Mouse (Mus musculus) hindbrain, postnatal 0 days (tissue): ENCODE measurements at regions not wholly inside any gene's neighbourhood (a gene's known extent, or its start where the extent isn't known, plus 50 kb on each side); places are given as distances from the start of the nearest gene placed in this dataset.

Experiments used
- ATAC-seq: fragments of 200-750 bp; cut with Nextera tagmentation; 2 replicates; pipeline ENCODE4 v1.8.0; 2017; ENCODE audit warnings: mild to moderate bottlenecking, moderate TSS enrichment, moderate library complexity
- DNase-seq: peaks from one replicate; pipeline ENCODE4 v3.0.0-alpha.2; 2015; ENCODE audit warnings: low spot score
- H3K27ac ChIP-seq: fragments of 300-500 bp; sonication (generic); 2 replicates; pipeline ENCODE4 v1.5.1; 2014; ENCODE audit warnings: mild to moderate bottlenecking
- H3K27me3 ChIP-seq: fragments of 300-500 bp; sonication (generic); 2 replicates; pipeline ENCODE4 v1.6.1; 2014; ENCODE audit warnings: low read length, mixed read lengths; ENCODE audit not compliant: insufficient read depth
- H3K36me3 ChIP-seq: fragments of 300-500 bp; sonication (generic); 2 replicates; pipeline ENCODE4 v1.6.1; 2014; ENCODE audit warnings: low read length, mixed read lengths; ENCODE audit not compliant: insufficient read depth
- H3K4me1 ChIP-seq: fragments of 300-500 bp; sonication (generic); 2 replicates; pipeline ENCODE4 v1.6.1; 2014; ENCODE audit warnings: antibody characterized with exemption, low read length, mixed read lengths; ENCODE audit not compliant: insufficient read depth
- H3K4me2 ChIP-seq: fragments of 300-500 bp; sonication (generic); 2 replicates; pipeline ENCODE4 v1.6.1; 2014; ENCODE audit warnings: low read depth, mild to moderate bottlenecking, low read length, moderate library complexity, mixed read lengths
- H3K4me3 ChIP-seq: fragments of 300-500 bp; sonication (generic); 2 replicates; pipeline ENCODE4 v1.5.1; 2014; ENCODE audit warnings: low read length
- H3K9ac ChIP-seq: fragments of 300-500 bp; sonication (generic); replicated peaks from 2 replicates; pipeline ENCODE4 v1.6.1; 2014; ENCODE audit warnings: mild to moderate bottlenecking, low read length, moderate library complexity, mixed read lengths
- H3K9me3 ChIP-seq: fragments of 300-500 bp; sonication (generic); 2 replicates; pipeline ENCODE4 v1.6.1; 2016; ENCODE audit warnings: low read length, mixed read lengths
- CTCF ChIP-seq: IDR thresholded peaks from 2 replicates; pipeline ENCODE4 v1.5.1; 2016; ENCODE audit warnings: antibody characterized with exemption, control low read depth, low read depth
- WGBS: fragments of 180-500 bp; shearing (Covaris S2); extraction: QIAGEN DNeasy Blood & Tissue Kit; methylation state at CpG from one replicate; pipeline ENCODE4 v1.1.7; 2014; 5-methylcytosine and 5-hydroxymethylcytosine counted together

DNA sequence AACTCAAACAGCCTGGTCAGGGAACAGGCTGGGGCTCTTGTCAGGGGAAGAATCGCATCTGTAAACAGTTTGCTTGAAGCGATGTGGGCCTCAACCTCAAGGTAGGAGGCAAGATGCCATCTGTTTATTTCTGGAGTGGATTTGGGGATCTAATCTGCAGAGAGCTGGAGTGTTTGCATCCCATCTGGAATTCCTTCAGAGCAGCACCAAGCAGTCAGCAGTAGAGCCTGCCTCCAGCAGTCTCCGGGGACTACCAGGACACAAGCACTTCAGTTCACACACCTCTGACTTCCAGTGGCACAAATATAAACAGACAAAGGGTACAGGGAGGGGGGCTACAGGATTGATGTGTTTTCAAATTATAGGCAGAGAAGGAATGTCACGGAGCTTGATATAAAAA, 262.8 kb upstream of the Fermt1 start:
- no peak overlapping the region for H3K27ac ChIP-seq
- H3K9ac ChIP-seq = no peak overlapping the region
- no peak overlapping the region for H3K4me2 ChIP-seq
- H3K4me1 ChIP-seq = no peaks in the 10 kb centered on the region
- 78% methylated on average over 4 of the region's 4 CpGs for WGBS
- no peaks in the 10 kb centered on the region for H3K9me3 ChIP-seq
- DNase-seq (no peak), ATAC-seq (no peak)
- no peak overlapping the region for H3K4me3 ChIP-seq
- no peak for TF ChIP-seq CTCF
- no peaks in the 10 kb centered on the region for H3K36me3 ChIP-seq
- H3K27me3 ChIP-seq = no peaks in the 10 kb centered on the region

DNA sequence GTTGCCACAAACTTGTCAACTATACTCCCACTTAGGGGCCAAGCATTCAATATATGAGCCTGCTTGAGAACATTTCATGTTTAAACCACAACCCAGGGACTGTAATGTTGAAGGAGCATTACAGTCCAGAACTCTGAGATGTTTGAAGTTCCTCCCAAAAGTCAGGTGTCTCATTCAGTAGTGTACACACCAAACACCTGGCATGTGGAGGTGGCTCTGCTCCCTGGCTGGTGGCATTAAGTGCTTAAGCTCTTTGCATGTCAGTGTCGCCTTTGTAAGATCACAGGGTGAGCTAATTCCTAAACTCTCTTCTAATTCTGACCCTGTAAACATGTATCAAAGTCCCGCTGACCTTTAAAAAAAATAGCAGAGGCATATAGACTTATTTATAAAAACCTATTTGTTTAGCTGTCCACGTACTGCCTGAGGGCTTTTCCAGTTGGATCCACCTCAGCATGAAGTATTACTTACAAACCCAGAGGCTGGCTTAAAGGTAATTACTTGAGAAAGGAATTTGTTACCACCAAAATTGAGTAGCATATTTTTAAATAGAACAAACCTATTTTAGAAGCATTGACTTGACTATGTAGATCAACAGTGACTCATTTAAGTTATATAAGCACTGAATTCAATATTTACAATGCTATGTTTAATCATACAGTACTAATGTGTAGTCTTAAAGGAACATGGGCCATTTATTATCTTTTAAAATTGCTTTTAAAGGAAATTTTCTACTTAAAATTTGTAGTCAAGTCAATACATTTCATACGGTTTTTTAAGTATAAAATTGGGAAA, 276.3 kb upstream of the Fermt1 start:
- Histone ChIP-seq H3K27ac (no peak overlapping the region), H3K27me3 (no peaks in the 10 kb centered on the region), H3K4me3 (no peak overlapping the region), H3K4me1 (no peaks in the 10 kb centered on the region), H3K4me2 (no peak overlapping the region), H3K36me3 (no peaks in the 10 kb centered on the region), H3K9me3 (no peaks in the 10 kb centered on the region), H3K9ac (no peak overlapping the region)
- no peak for ATAC-seq
- DNase-seq = no peak
- no peak for TF ChIP-seq CTCF
- 72% methylated on average over 4 of the region's 4 CpGs for WGBS

DNA sequence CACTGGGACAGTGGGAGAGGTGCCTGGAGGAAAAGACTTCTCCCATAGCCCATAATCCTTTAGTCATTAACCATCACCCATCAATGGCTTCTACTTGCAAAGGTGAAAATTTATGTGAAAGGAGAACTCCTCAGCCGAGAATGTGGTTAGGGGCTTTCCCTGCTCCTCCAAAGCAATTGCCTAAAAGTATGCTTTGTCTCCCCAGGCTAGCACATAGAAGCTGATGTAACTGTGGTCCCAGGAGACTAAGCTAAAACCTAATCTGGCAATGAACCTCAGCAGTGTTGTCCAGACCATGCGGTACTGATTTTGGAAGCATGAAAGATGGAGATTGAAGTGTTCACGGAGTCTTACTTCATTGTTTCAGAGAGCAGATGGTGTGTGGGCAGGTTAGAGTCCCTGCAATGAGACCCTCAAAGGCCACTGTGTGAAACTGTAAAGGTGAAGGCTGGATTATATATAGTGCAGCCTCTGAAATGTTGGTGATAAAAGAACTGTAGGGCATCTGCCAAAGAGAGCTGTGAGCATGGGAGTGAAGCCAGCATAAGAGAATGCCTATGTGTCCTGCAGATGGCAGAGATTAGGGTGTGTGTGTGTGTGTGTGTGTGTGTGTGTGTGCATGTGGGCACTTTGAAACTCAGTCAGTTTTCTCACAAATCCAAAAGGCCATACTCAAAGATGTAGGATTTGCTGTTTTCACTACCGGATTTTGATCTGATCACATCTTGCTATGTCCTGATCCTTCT, 289.6 kb upstream of the Fermt1 start:
- H3K27ac ChIP-seq = no peak overlapping the region
- H3K4me2 ChIP-seq = no peak overlapping the region
- no peaks in the 10 kb centered on the region for H3K9me3 ChIP-seq
- H3K36me3 ChIP-seq = no peaks in the 10 kb centered on the region
- WGBS = 60% methylated on average over 4 of the region's 4 CpGs
- DNase-seq = peak; percentile 16
- peak; percentile 38; the same call in 1 of the 2 replicates for ATAC-seq
- TF ChIP-seq CTCF = no peak
- no peaks in the 10 kb centered on the region for H3K4me1 ChIP-seq
- no peaks in the 10 kb centered on the region for H3K27me3 ChIP-seq
- no peak overlapping the region for H3K9ac ChIP-seq
- no peak overlapping the region for H3K4me3 ChIP-seq

DNA sequence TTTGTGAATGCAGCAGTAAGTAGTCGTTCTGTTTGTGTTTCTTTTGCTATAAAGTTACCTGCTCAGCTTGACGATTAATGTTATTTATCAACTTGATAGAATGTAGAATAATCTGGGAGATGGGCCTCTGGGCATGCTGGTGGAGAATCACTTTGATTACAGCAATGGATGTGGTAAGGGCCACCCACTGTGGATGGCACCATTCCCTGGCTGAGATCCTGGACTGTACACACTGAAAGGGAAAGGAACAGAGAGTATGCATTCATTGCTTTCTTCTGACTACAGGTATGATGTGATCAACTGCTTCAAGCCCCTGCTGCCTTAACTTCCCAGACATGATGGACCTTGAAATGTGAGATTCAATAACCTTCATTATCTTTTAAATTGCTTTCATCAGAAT, 299.8 kb upstream of the Bmp2 start:
- Histone ChIP-seq H3K27ac (no peak overlapping the region), H3K4me2 (no peak overlapping the region), H3K4me1 (no peaks in the 10 kb centered on the region), H3K9me3 (no peaks in the 10 kb centered on the region), H3K9ac (no peak overlapping the region), H3K36me3 (no peaks in the 10 kb centered on the region), H3K4me3 (no peak overlapping the region), H3K27me3 (no peaks in the 10 kb centered on the region)
- ATAC-seq (no peak), DNase-seq (no peak)
- 77% methylated on average over 2 of the region's 2 CpGs for WGBS
- no peak for TF ChIP-seq CTCF

DNA sequence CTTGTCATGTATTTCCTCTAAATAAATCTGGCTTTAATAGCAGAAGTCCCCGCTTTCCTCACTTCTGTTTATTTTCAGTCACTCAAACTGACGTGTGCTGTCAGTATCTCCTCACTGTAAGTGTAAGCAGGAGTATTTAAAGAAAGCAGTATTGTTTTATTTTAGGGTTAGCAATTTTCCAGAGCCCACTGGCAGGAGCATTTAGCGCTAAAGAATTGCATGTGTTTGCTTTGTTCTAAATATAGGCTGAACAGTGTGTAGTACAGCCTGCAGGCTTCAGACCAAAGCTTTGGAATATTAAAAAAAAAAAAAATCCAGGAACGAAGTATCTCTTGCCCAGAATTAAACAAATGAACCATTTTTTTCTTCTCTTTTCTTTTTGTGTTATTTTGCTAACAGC, 277.5 kb upstream of the Bmp2 start:
- Histone ChIP-seq H3K4me2 (no peak overlapping the region), H3K27me3 (no peaks in the 10 kb centered on the region), H3K36me3 (no peaks in the 10 kb centered on the region), H3K27ac (no peak overlapping the region), H3K4me3 (no peak overlapping the region), H3K4me1 (no peaks in the 10 kb centered on the region), H3K9ac (no peak overlapping the region), H3K9me3 (no peaks in the 10 kb centered on the region)
- ATAC-seq (no peak), DNase-seq (no peak)
- TF ChIP-seq CTCF = no peak
- 45% methylated on average over 4 of the region's 4 CpGs for WGBS

DNA sequence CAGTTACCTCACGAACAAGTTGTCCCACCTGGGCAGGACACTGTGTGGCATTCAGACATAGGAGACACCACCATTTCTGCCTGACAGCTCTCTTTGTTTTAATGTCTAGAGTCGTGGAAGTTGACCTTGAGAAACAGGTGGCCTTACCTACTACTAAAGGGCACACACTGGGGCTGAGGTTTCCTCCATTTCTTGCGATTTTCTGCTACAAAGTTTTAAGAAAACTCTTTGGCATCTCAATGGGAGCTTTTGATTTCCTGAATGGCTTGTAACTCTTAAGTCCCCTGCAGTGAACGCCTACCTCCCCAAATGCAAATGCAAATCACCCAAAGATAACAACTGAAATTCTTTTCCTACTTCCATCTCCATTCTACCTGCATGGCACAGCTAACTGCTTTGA, 273.4 kb upstream of the Bmp2 start:
- Histone ChIP-seq H3K27ac (no peak overlapping the region), H3K9me3 (no peaks in the 10 kb centered on the region), H3K4me1 (no peaks in the 10 kb centered on the region), H3K4me2 (no peak overlapping the region), H3K9ac (no peak overlapping the region), H3K36me3 (no peaks in the 10 kb centered on the region), H3K4me3 (no peak overlapping the region), H3K27me3 (no peaks in the 10 kb centered on the region)
- WGBS = 46% methylated on average over 4 of the region's 4 CpGs
- no peak for TF ChIP-seq CTCF
- no peak for ATAC-seq
- no peak for DNase-seq

DNA sequence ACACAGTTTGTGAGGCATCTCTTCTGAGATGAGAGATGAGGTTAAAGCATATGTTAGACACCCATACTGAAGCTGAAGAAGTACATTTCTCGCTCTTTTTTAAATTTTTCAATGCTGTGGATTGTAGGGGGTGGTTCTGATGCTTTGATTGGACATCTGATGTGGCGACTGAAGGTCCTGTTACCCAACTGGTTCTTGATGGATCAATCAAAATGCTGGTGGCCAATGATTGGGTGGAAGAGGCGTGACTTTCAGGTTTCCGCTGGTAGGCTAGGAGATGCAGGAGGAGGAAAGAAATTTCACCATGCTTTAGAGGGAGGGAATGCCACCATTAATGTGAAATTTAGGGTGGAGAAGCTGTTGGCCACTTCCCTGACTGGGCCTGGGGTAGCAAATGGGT, 272.7 kb upstream of the Bmp2 start:
- TF ChIP-seq CTCF = no peak

More for the DNA sequence above, 272.7 kb upstream of the Bmp2 start:
- H3K4me3 ChIP-seq = no peak overlapping the region
- ATAC-seq (no peak), DNase-seq (no peak)
- no peaks in the 10 kb centered on the region for H3K27me3 ChIP-seq
- H3K27ac ChIP-seq = no peak overlapping the region
- H3K4me2 ChIP-seq = no peak overlapping the region
- 91% methylated on average over 4 of the region's 4 CpGs for WGBS
- no peaks in the 10 kb centered on the region for H3K36me3 ChIP-seq
- no peak overlapping the region for H3K9ac ChIP-seq
- H3K4me1 ChIP-seq = no peaks in the 10 kb centered on the region
- H3K9me3 ChIP-seq = no peaks in the 10 kb centered on the region
